Mouse (Mus musculus): ENCODE results near the gene Procr. TPM values are rescaled to one million over a fixed set of nuclear protein-coding genes. Genes with fewer than 3 reads are reported as not detected.

Procr gene
- polyA plus RNA-seq, 1 experiment from 2014 or later, result 1.5 TPM

GRCm38 (mm10) chr2:155779506-155779905 lies 28.6 kb downstream of the Procr start:
- Histone ChIP-seq H3K27ac (no peak overlapping the region), H3K27me3 (replicated peaks) (peaks cover 57% of the 10 kb centered on the region), H3K4me1 (peaks cover 9% of the 10 kb centered on the region; the same call in 1 of the 2 replicates), H3K9ac (no peak overlapping the region), H3K4me3 (no peak overlapping the region), H3K9me3 (replicated peaks) (no peaks in the 10 kb centered on the region), H3K4me2 (no peak overlapping the region), H3K36me3 (no peaks in the 10 kb centered on the region)
- no peak for ATAC-seq
- 65% methylated on average over 3 of the region's 3 CpGs for WGBS (ENCODE audit: insufficient replicate concordance)

- H3K27me3 ChIP-seq (replicated peaks), result peaks cover 45% of the 10 kb centered on the region
- H3K36me3 ChIP-seq, result no peaks in the 10 kb centered on the region
- no peak overlapping the region for H3K4me2 ChIP-seq
- no peak for ATAC-seq
- no peak overlapping the region for H3K9ac ChIP-seq
- no peak overlapping the region for H3K4me3 ChIP-seq
- no peaks in the 10 kb centered on the region for H3K4me1 ChIP-seq
- no peak overlapping the region for H3K27ac ChIP-seq
- 65% methylated on average over 6 of the region's 6 CpGs for WGBS (ENCODE audit: insufficient replicate concordance)
- no peaks in the 10 kb centered on the region for H3K9me3 ChIP-seq (replicated peaks)
Measured at GRCm38 (mm10) chr2:155784534-155784933, 33.6 kb downstream of the Procr start.

GRCm38 (mm10) chr2:155786905-155787304 lies 36.0 kb downstream of the Procr start:
- peaks cover 52% of the 10 kb centered on the region for H3K27me3 ChIP-seq (replicated peaks)

GRCm38 (mm10) chr2:155787949-155788931 lies 37.3 kb downstream of the Procr start:
- H3K27ac ChIP-seq, result no peak overlapping the region
- H3K4me3 ChIP-seq, result no peak overlapping the region
- no peaks in the 10 kb centered on the region for H3K9me3 ChIP-seq (replicated peaks)
- H3K27me3 ChIP-seq (replicated peaks), result peaks cover 46% of the 10 kb centered on the region
- no peaks in the 10 kb centered on the region for H3K36me3 ChIP-seq
- no peak for ATAC-seq
- H3K4me2 ChIP-seq, result no peak overlapping the region
- no peak overlapping the region for H3K9ac ChIP-seq
- 50% methylated on average over 18 of the region's 18 CpGs for WGBS (ENCODE audit: insufficient replicate concordance)
- H3K4me1 ChIP-seq, result no peaks in the 10 kb centered on the region

More at GRCm38 (mm10) chr2:155786905-155787304, 36.0 kb downstream of the Procr start:
- WGBS (ENCODE audit: insufficient replicate concordance), result 33% methylated on average over 5 of the region's 5 CpGs
- Histone ChIP-seq H3K4me1 (no peaks in the 10 kb centered on the region), H3K9me3 (replicated peaks) (no peaks in the 10 kb centered on the region), H3K27ac (no peak overlapping the region), H3K4me3 (no peak overlapping the region), H3K9ac (no peak overlapping the region), H3K4me2 (no peak overlapping the region), H3K36me3 (no peaks in the 10 kb centered on the region)
- ATAC-seq, result no peak

- Histone ChIP-seq H3K9ac (no peak overlapping the region), H3K27ac (no peak overlapping the region), H3K4me3 (no peak overlapping the region), H3K4me2 (0 out of 2 replicates have a peak overlapping the region, but pooled peaks have one; percentile 0), H3K4me1 (no peaks in the 10 kb centered on the region), H3K36me3 (no peaks in the 10 kb centered on the region), H3K27me3 (replicated peaks) (peaks cover 39% of the 10 kb centered on the region), H3K9me3 (replicated peaks) (no peaks in the 10 kb centered on the region)
- no peak for ATAC-seq
- whole genome bisulfite sequencing (ENCODE audit: insufficient replicate concordance), result 37% methylated on average over 12 of the region's 12 CpGs
Measured at GRCm38 (mm10) chr2:155792899-155793298, 42.0 kb downstream of the Procr start.

- Histone ChIP-seq H3K36me3 (no peaks in the 10 kb centered on the region), H3K4me1 (no peaks in the 10 kb centered on the region), H3K9me3 (replicated peaks) (no peaks in the 10 kb centered on the region), H3K4me3 (no peak overlapping the region), H3K27me3 (replicated peaks) (peaks cover 41% of the 10 kb centered on the region), H3K4me2 (no peak overlapping the region), H3K27ac (no peak overlapping the region), H3K9ac (no peak overlapping the region)
- no peak for ATAC-seq
- 73% methylated on average over 12 of the region's 12 CpGs for WGBS (ENCODE audit: insufficient replicate concordance)
Measured at GRCm38 (mm10) chr2:155794674-155795445, 43.9 kb downstream of the Procr start.

- peaks cover 45% of the 10 kb centered on the region for H3K27me3 ChIP-seq (replicated peaks)
- no peak overlapping the region for H3K4me2 ChIP-seq
- no peaks in the 10 kb centered on the region for H3K36me3 ChIP-seq
- no peak overlapping the region for H3K4me3 ChIP-seq
- WGBS (ENCODE audit: insufficient replicate concordance), result 34% methylated on average over 3 of the region's 3 CpGs
- H3K9ac ChIP-seq, result no peak overlapping the region
- no peaks in the 10 kb centered on the region for H3K9me3 ChIP-seq (replicated peaks)
- no peak for ATAC-seq
- H3K4me1 ChIP-seq, result no peaks in the 10 kb centered on the region
- no peak overlapping the region for H3K27ac ChIP-seq
Measured at GRCm38 (mm10) chr2:155798613-155799012, 47.7 kb downstream of the Procr start.

- Histone ChIP-seq H3K4me1 (no peaks in the 10 kb centered on the region), H3K36me3 (no peaks in the 10 kb centered on the region), H3K4me2 (no peak overlapping the region), H3K9ac (no peak overlapping the region), H3K27me3 (replicated peaks) (peaks cover 50% of the 10 kb centered on the region), H3K9me3 (replicated peaks) (no peaks in the 10 kb centered on the region), H3K27ac (no peak overlapping the region), H3K4me3 (no peak overlapping the region)
- 45% methylated on average over 3 of the region's 3 CpGs for WGBS (ENCODE audit: insufficient replicate concordance)
- ATAC-seq, result no peak
Measured at GRCm38 (mm10) chr2:155802761-155803160, 51.8 kb downstream of the Procr start.

- Histone ChIP-seq H3K4me1 (no peaks in the 10 kb centered on the region), H3K27ac (no peak overlapping the region), H3K4me3 (no peak overlapping the region), H3K27me3 (replicated peaks) (peaks cover 38% of the 10 kb centered on the region), H3K36me3 (no peaks in the 10 kb centered on the region), H3K9me3 (replicated peaks) (no peaks in the 10 kb centered on the region), H3K9ac (no peak overlapping the region), H3K4me2 (no peak overlapping the region)
- ATAC-seq, result no peak
- 51% methylated on average over 5 of the region's 5 CpGs for WGBS (ENCODE audit: insufficient replicate concordance)
Measured at GRCm38 (mm10) chr2:155804053-155804452, 53.1 kb downstream of the Procr start.

Other genes with a start within 250 kb of the Procr start
- gene Acss2, start 233.2 kb upstream of the Procr start, polyA plus RNA-seq (2016; fragmentation: Nextera tagmentation; extraction: Ambion mirVana), result 25.1 and 27.1 TPM in 2 replicates
- 0.54 and 0.86 TPM in 2 replicates for gene Ggt7, start 232.9 kb upstream of the Procr start, polyA plus RNA-seq (2016; fragmentation: Nextera tagmentation; extraction: Ambion mirVana)
- gene Gss, start 158.3 kb upstream of the Procr start, polyA plus RNA-seq (2016; fragmentation: Nextera tagmentation; extraction: Ambion mirVana), result 64.0 and 64.1 TPM in 2 replicates
- 6.0 TPM in 2 replicates for gene Myh7b, start 139.9 kb upstream of the Procr start, polyA plus RNA-seq (2016; fragmentation: Nextera tagmentation; extraction: Ambion mirVana)
- 78.5 and 80.9 TPM in 2 replicates for gene Trpc4ap, start 58.7 kb upstream of the Procr start, polyA plus RNA-seq (2016; fragmentation: Nextera tagmentation; extraction: Ambion mirVana)
- gene Edem2, start 21.6 kb upstream of the Procr start, polyA plus RNA-seq (2016; fragmentation: Nextera tagmentation; extraction: Ambion mirVana), result 24.6 and 25.1 TPM in 2 replicates
- not detected in 2 replicates for gene Gm17581, start 15.3 kb upstream of the Procr start, polyA plus RNA-seq (2016; fragmentation: Nextera tagmentation; extraction: Ambion mirVana)
- 0.04 TPM in 1 of 2 replicates, not detected in the other for gene Mmp24, start 24.2 kb downstream of the Procr start, polyA plus RNA-seq (2016; fragmentation: Nextera tagmentation; extraction: Ambion mirVana)
- 6.0 and 6.6 TPM in 2 replicates for gene BC029722, start 68.3 kb downstream of the Procr start, polyA plus RNA-seq (2016; fragmentation: Nextera tagmentation; extraction: Ambion mirVana)
- gene Eif6, start 75.8 kb downstream of the Procr start, polyA plus RNA-seq (2016; fragmentation: Nextera tagmentation; extraction: Ambion mirVana), result 186 and 198 TPM in 2 replicates
- gene Fam83c, start 83.7 kb downstream of the Procr start, polyA plus RNA-seq (2016; fragmentation: Nextera tagmentation; extraction: Ambion mirVana), result 0.04 and 0.07 TPM in 2 replicates
- 51.0 and 56.6 TPM in 2 replicates for gene Uqcc1, start 179.2 kb downstream of the Procr start, polyA plus RNA-seq (2016; fragmentation: Nextera tagmentation; extraction: Ambion mirVana)
- gene Gm15557, start 189.6 kb downstream of the Procr start, polyA plus RNA-seq (2016; fragmentation: Nextera tagmentation; extraction: Ambion mirVana), result not detected in 2 replicates
- 0.07 and 0.23 TPM in 2 replicates for gene Gdf5, start 194.2 kb downstream of the Procr start, polyA plus RNA-seq (2016; fragmentation: Nextera tagmentation; extraction: Ambion mirVana)
- 20.7 and 21.4 TPM in 2 replicates for gene Cep250, start 205.3 kb downstream of the Procr start, polyA plus RNA-seq (2016; fragmentation: Nextera tagmentation; extraction: Ambion mirVana)

Data from liver, embryonic 12.5 days (tissue).